Mouse (Mus musculus): ENCODE measurements around the gene Ece1.

- TF ChIP-seq CTCF (IDR thresholded peaks at IDR 0.05; ENCODE audit: borderline replicate concordance, insufficient read depth, low read length), result peak; percentile 51; the same call in 1 of the 2 replicates
- no peak for TF ChIP-seq POLR2A (IDR thresholded peaks at IDR 0.05; ENCODE audit: low read depth, low read length)
Observed at GRCm38 (mm10) chr4:137952840-137953239, 90.8 kb downstream of the Ece1 start.

Measured in embryonic fibroblast, embryonic 13.5 days (primary cell).